Comparison of ENCODE assay signal across 8 mouse cellular contexts in genomic region chr6:143609100-143609499, GRCm38 (mm10).
DNase-seq lines count a peak whose midpoint lies in the region; ATAC-seq lines count a peak whose summit lies in the region.

No protein-coding gene starts in this region.

- H3K4me2 ChIP-seq in midbrain, embryonic 11.5 days: no peak overlapping the region
- no peak overlapping the region for H3K4me2 ChIP-seq in midbrain, embryonic 13.5 days (replicated peaks)

- peak; percentile 15 for DNase-seq in cerebellum, adult 9-10 months
- no peak for DNase-seq in cerebellum, adult 11-12 months
- DNase-seq in midbrain, embryonic 11.5 days (ENCODE audit: low spot score, missing footprints): peak; percentile 89
- DNase-seq in embryo, embryonic 10 days (ENCODE audit: low spot score): peak; percentile 66
- DNase-seq in mesoderm, embryonic 11.5 days (ENCODE audit: low read depth, low spot score): peak; percentile 45
- no peak for DNase-seq in left cerebral cortex, postnatal 25 days (ENCODE audit: low spot score in 2 of 2)
- DNase-seq in ovary, postnatal 36 days (ENCODE audit: low spot score): no peak

- WGBS in midbrain, embryonic 11.5 days: 87% methylated on average over 1 of the region's 1 CpGs
- 75% methylated on average over 1 of the region's 1 CpGs for WGBS in midbrain, embryonic 13.5 days

- H3K9ac ChIP-seq in midbrain, embryonic 11.5 days (ENCODE audit: low read length): no peak overlapping the region
- H3K9ac ChIP-seq in midbrain, embryonic 13.5 days (replicated peaks): no peak overlapping the region

- intact Hi-C loops in left cerebral cortex, postnatal 25 days (cut with DNase I): no loop called here

- no peaks in the 10 kb centered on the region for H3K4me1 ChIP-seq in midbrain, embryonic 11.5 days (ENCODE audit: control insufficient read depth, insufficient read depth, low read length)
- no peaks in the 10 kb centered on the region for H3K4me1 ChIP-seq in midbrain, embryonic 13.5 days (replicated peaks)

- H3K27me3 ChIP-seq in midbrain, embryonic 11.5 days (ENCODE audit: control insufficient read depth, insufficient read depth, low read length): no peaks in the 10 kb centered on the region
- H3K27me3 ChIP-seq in midbrain, embryonic 13.5 days: no peaks in the 10 kb centered on the region

- no peaks in the 10 kb centered on the region for H3K9me3 ChIP-seq in midbrain, embryonic 11.5 days (ENCODE audit: control insufficient read depth, low read length)
- no peaks in the 10 kb centered on the region for H3K9me3 ChIP-seq in midbrain, embryonic 13.5 days

- H3K36me3 ChIP-seq in midbrain, embryonic 11.5 days (ENCODE audit: control insufficient read depth, insufficient read depth, low read length): no peaks in the 10 kb centered on the region
- no peaks in the 10 kb centered on the region for H3K36me3 ChIP-seq in midbrain, embryonic 13.5 days

- H3K27ac ChIP-seq in midbrain, embryonic 11.5 days (ENCODE audit: low read depth, low read length): no peak overlapping the region
- no peak overlapping the region for H3K27ac ChIP-seq in midbrain, embryonic 13.5 days

- ATAC-seq in midbrain, embryonic 11.5 days (ENCODE audit: low FRiP score): 0 out of 2 replicates have a peak, but pooled peaks have one; percentile 54
- ATAC-seq in midbrain, embryonic 13.5 days: no peak

- no peak overlapping the region for H3K4me3 ChIP-seq in midbrain, embryonic 11.5 days (ENCODE audit: low read depth, low read length)
- no peak overlapping the region for H3K4me3 ChIP-seq in midbrain, embryonic 13.5 days (replicated peaks)

Comparison
In these comparisons a context has a peak if more than half of its experiments do, and no peak if none do; other contexts are left out.
1. DNase-seq: peak in cerebellum, adult 9-10 months (single experiment), midbrain, embryonic 11.5 days (single experiment), embryo, embryonic 10 days (single experiment) and mesoderm, embryonic 11.5 days (single experiment); none in cerebellum, adult 11-12 months (single experiment), left cerebral cortex, postnatal 25 days (0 of 2) and ovary, postnatal 36 days (single experiment).